Mouse (Mus musculus) cerebellum, postnatal 4 days (tissue): ENCODE measurements at regions not wholly inside any gene's neighbourhood (a gene's known extent, or its start where the extent isn't known, plus 50 kb on each side); places are given as distances from the start of the nearest gene placed in this dataset.
"Not testable (repeated sequence)": the region's sequence is repeated elsewhere in the genome, so short reads cannot be mapped to it uniquely, and the experiment has no call there.

ENCODE experiments used
- DNase-seq, 2 experiments: peaks; one replicate each; pipeline ENCODE4 v3.0.0; 2022; ENCODE audit warnings: low spot score in 2 of 2, mixed read lengths in 1 of 2

DNA sequence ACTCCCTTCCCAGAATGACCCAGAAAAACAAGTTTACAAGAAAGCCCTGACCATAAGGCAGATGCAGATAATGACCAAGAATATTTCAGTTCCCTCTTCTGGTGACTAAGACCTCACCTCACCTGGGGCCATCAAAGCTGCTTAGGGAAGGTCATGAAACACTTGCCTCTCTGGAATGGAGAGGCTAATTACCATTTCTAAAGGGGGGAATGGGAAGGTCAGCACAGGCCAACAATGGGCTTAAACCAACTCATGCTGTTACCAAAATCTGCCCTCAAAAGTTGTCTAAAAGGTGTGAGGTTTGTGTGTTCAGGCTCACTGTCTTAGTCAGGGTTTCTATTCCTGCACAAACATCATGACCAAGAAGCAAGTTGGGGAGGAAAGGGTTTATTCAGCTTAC, 123.0 kb downstream of the Sgo2b start:
- no peak for DNase-seq

- DNase-seq = no peak
These were observed 123.9 kb downstream of the Sgo2b start for GRCm38 (mm10) chr8:63828141-63828540.

- peak in 1 of 2 experiments; percentile 2 for DNase-seq
These were observed 167.6 kb downstream of the Sgo2b start for GRCm38 (mm10) chr8:63784496-63784895.

DNA sequence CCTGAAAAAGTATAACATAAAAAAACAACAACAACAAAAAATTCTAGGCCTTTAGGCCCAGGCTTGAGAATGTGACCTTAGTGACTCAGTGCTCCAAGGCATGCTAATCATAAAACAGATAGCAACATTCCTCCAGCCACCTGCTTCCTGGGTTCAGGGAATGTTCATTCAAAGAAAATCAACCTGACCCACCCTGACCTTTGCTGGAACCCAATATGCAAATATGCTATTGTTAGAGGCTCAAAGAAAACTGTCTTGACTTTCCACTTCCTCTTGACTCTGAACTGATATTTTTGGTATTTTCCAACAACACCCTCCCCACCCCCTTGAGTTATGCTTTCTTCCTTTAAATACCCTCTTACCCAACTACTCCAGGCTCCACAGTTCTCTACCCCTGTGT, 191.2 kb downstream of the Sgo2b start:
- DNase-seq = no peak

DNA sequence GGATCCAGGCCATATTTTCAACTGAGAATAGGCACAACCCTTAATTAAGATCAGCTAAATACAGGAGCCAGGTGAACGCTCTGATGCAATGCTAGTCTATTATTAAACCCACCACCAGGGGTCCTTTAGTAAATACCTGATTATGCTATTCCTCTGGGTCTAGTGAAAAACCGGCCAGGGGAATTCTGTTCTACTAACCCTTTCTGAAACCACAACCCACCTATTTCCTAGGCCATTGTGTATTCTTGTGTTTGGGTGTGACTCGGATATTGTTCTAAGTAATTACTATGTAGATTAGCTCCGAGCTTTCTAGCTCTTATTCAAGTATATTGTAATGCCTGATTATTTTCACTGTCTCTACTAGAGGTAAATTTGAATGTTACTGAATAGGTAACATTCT, 192.1 kb downstream of the Sgo2b start:
- DNase-seq = not testable (repeated sequence)

GRCm38 (mm10) chr8:63755236-63755635, 196.8 kb downstream of the Sgo2b start:
- no peak for DNase-seq

GRCm38 (mm10) chr8:63754812-63755211, 197.2 kb downstream of the Sgo2b start:
- no peak for DNase-seq

- DNase-seq = no peak
These were observed 198.8 kb downstream of the Sgo2b start for GRCm38 (mm10) chr8:63753236-63753635.

DNA sequence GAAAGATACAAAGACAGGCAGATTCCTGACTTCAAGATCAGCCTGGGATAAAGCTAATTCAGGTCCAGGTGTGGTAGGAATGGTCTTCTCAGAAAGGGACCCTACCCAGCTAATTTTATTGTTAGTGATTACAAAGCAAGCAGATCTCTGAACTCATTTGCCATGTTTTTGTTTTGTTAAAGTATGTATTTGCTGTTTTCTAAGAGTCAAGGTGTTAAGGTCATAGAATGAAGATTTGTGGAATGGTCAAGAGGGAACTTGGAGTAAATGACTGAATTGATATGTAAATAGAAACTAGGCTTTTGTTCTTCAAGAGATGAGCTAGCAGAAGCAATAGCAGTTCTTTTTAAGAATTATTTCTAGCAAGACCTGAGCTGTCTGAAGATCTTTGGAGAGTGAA, 217.6 kb downstream of the Sgo2b start:
- no peak for DNase-seq

DNA sequence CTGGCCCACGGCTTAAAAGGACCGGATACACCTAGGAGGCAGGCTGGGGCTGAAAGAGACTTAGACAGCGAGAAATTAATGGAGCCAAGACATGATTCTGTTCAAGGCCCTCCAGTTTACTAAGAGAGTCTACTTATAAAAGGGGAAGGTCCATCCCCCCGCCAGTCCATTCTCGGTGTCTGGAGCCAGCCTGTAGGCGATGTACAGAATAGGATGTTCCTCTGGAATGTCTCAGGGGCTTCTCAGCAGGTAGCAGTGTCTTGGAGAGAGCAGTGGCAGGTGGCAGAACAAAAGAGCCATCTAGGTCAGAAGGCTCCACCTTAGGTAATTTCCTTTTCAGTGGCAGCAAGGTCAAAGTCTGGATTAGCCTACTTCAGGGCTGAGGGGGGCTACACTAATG, 221.3 kb downstream of the Sgo2b start:
- not testable (repeated sequence) for DNase-seq
